Mouse (Mus musculus) stomach, embryonic 14.5 days (tissue): ENCODE results near the gene Egln2. TPM values are rescaled to one million over a fixed set of nuclear protein-coding genes. Genes with fewer than 3 reads are reported as not detected.

Experiments used
- ATAC-seq: fragments of 200-750 bp; cut with Nextera tagmentation; 2 replicates; pipeline ENCODE4 v1.8.0; 2017; ENCODE audit warnings: low read depth, moderate TSS enrichment; ENCODE audit not compliant: insufficient number of reproducible peaks, insufficient read depth, low FRiP score
- H3K27ac ChIP-seq: fragments of 300-500 bp; sonication (generic); 2 replicates; pipeline ENCODE4 v1.5.1; 2014; ENCODE audit warnings: mild to moderate bottlenecking, low read length, moderate library complexity, mixed read lengths
- H3K27me3 ChIP-seq: fragments of 300-500 bp; sonication (generic); 2 replicates; pipeline ENCODE4 v1.6.1; 2014; ENCODE audit warnings: low read length, control low read depth, mixed read lengths; ENCODE audit not compliant: control insufficient read depth, insufficient read depth
- H3K36me3 ChIP-seq: fragments of 300-500 bp; sonication (generic); 2 replicates; pipeline ENCODE4 v1.6.1; 2014; ENCODE audit warnings: mild to moderate bottlenecking, control low read depth, low read length, moderate library complexity, mixed read lengths; ENCODE audit not compliant: control insufficient read depth, insufficient read depth
- H3K4me1 ChIP-seq: fragments of 300-500 bp; sonication (generic); 2 replicates; pipeline ENCODE4 v1.6.1; 2014; ENCODE audit warnings: low read length, control low read depth, mixed read lengths; ENCODE audit not compliant: control insufficient read depth, insufficient read depth
- H3K4me2 ChIP-seq: fragments of 300-500 bp; sonication (generic); replicated peaks from 2 replicates; pipeline ENCODE4 v1.6.1; 2014; ENCODE audit warnings: low read depth, low read length, control low read depth
- H3K4me3 ChIP-seq: fragments of 300-500 bp; sonication (generic); 2 replicates; pipeline ENCODE4 v1.5.1; 2014; ENCODE audit warnings: low read depth, low read length, control low read depth
- H3K9ac ChIP-seq: fragments of 300-500 bp; sonication (generic); replicated peaks from 2 replicates; pipeline ENCODE4 v1.6.1; 2014; ENCODE audit warnings: low read depth, mild to moderate bottlenecking, control low read depth, low read length, moderate library complexity, mixed read lengths
- H3K9me3 ChIP-seq: fragments of 300-500 bp; sonication (generic); 2 replicates; pipeline ENCODE4 v1.6.1; 2016; ENCODE audit warnings: low read depth, low read length, control low read depth; ENCODE audit not compliant: control insufficient read depth
- WGBS: fragments of 180-500 bp; shearing (Covaris S2); extraction: QIAGEN DNeasy Blood & Tissue Kit; methylation state at CpG from one replicate; pipeline ENCODE4 v1.1.7; 2014; 5-methylcytosine and 5-hydroxymethylcytosine counted together
- polyA plus RNA-seq: library from polyadenylated mRNA; unstranded; fragments of >200 nt; fragmentation: Nextera tagmentation; extraction: Ambion mirVana; gene quantifications from 2 replicates; pipeline ENCODE4 v1.2.1, GENCODE M21; 2014

The Egln2 gene
- polyA plus RNA-seq, 1 experiment from 2014 or later: 39.0 TPM

DNA sequence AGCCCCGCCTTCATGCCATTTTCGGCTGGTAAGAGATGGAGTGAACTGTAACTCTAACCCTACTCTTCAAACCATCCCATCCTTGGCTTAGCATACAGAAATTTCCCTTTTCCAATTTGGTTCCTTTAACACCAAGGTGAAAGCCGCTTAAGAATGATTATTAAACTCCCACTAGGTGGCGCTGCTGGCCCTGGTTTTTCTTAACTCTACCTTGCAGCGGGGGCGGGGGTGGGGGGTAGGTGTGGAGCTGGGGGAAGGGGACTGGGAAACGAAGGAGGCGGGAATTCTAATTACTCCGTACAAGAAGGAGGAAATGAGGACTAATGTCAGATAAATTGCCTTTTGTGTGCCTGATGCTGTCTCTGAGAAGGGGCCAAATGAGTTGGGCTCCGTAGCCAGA, 34.0 kb downstream of the Egln2 start:
- H3K9ac ChIP-seq: no peak overlapping the region
- WGBS: 12% methylated on average over 10 of the region's 10 CpGs
- H3K36me3 ChIP-seq: no peaks in the 10 kb centered on the region
- H3K9me3 ChIP-seq: no peaks in the 10 kb centered on the region
- H3K4me1 ChIP-seq: peaks cover 6% of the 10 kb centered on the region
- H3K4me2 ChIP-seq: no peak overlapping the region
- no peak for ATAC-seq
- H3K27me3 ChIP-seq: no peaks in the 10 kb centered on the region
- H3K27ac ChIP-seq: no peak overlapping the region
- H3K4me3 ChIP-seq: no peak overlapping the region

DNA sequence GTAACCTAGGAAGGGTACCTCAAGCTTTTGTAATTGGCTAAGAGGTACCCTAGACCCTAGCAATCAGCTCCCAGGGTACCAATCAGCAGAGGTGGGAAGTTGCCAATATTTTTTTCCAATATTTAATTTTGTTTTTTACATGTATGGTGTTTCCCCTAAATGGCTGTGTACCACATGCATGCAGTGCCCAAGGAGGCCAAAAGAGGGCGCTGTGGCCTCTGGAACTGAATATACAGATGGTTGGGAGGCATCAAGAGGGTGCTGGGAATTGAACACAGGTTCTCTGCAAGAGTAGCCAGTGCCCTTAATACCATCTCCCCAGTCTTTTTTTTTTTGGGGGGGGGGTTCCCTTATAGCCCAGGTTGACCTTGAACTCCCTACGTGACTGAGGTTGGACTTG, 35.2 kb downstream of the Egln2 start:
- Histone ChIP-seq H3K4me1 (peaks cover 6% of the 10 kb centered on the region), H3K4me3 (no peak overlapping the region), H3K27ac (no peak overlapping the region), H3K4me2 (no peak overlapping the region), H3K36me3 (no peaks in the 10 kb centered on the region), H3K27me3 (no peaks in the 10 kb centered on the region), H3K9me3 (no peaks in the 10 kb centered on the region), H3K9ac (no peak overlapping the region)
- 71% methylated on average over 2 of the region's 2 CpGs for WGBS
- no peak for ATAC-seq

DNA sequence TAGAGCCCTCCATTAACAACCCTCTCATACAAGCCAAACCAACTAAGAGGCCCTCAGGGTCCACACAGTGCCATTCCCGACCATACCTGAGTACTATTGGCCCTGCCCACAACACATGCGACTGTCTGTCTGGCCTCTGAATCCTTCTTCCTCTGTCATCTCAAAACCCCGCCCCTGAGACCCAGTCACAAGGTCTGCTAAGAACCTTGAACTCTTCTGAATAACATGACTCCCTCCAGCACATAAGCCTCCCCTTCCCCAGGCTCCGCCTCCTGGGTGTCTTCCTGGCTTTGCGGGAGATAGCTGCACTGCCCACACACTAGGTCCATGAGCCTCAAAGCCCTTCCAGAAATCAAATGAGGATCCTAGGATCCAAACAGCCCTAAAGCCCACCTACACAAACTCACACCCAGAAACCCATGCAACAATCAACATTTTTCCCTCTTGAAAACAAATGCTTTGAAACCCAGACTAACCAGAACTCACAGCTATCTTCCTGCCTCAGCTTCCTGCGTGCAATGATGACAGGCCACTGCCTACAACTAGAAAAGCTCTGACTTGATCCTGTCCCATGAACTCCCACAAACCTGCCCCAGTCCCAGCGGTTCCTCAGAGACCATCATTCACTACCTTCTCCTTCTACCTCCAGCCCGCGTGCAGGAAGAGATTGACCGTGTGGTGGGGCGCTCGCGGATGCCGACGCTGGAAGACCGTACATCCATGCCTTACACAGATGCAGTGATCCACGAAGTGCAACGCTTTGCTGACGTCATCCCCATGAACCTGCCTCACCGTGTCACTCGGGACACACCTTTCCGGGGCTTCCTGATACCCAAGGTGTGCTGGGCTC, 35.9 kb downstream of the Egln2 start:
- peaks cover 6% of the 10 kb centered on the region for H3K4me1 ChIP-seq
- no peaks in the 10 kb centered on the region for H3K36me3 ChIP-seq
- no peak for ATAC-seq
- no peak overlapping the region for H3K4me2 ChIP-seq
- H3K27ac ChIP-seq: no peak overlapping the region
- no peak overlapping the region for H3K9ac ChIP-seq
- no peaks in the 10 kb centered on the region for H3K9me3 ChIP-seq
- 89% methylated on average over 22 of the region's 22 CpGs for WGBS
- H3K4me3 ChIP-seq: no peak overlapping the region
- no peaks in the 10 kb centered on the region for H3K27me3 ChIP-seq

DNA sequence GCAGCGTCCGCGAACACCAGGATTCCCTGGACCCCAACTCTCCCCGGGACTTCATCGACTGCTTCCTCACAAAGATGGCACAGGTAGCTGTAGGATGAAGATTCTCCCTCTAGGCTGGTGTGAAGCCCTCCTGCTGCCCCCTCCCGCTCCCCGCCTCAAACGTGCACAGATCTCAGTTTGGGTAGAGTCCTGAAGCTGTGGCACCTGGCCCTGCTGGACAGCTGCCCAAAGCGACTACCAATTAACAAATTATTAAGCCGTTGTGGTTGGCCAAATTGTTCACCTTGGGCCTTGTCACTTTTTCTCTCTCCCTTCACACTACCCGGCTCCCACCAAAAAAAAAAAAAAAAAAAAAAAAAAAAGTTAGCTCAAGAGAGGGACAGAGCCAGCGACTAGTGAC, 36.8 kb downstream of the Egln2 start:
- H3K4me2 ChIP-seq: no peak overlapping the region
- H3K4me3 ChIP-seq: no peak overlapping the region
- no peak for ATAC-seq
- no peaks in the 10 kb centered on the region for H3K9me3 ChIP-seq
- H3K27ac ChIP-seq: no peak overlapping the region
- no peaks in the 10 kb centered on the region for H3K36me3 ChIP-seq
- H3K27me3 ChIP-seq: no peaks in the 10 kb centered on the region
- H3K9ac ChIP-seq: no peak overlapping the region
- H3K4me1 ChIP-seq: peaks cover 6% of the 10 kb centered on the region
- 86% methylated on average over 12 of the region's 12 CpGs for WGBS

DNA sequence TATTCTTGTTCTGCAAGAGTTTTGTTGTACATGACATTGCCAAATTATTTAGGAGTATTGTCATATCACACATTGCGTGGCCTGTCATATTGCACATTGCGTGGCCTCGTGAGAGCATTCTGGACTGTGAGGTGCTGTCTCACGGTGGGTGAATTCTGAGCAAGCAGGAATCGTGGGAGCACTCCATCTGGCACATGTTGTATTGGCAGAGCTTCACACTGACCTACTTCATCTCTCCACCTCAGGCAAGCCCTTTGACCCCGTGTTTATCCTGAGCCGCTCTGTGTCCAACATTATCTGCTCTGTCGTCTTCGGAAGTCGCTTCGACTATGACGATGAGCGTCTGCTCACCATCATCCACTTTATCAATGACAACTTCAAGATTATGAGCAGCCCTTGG, 37.7 kb downstream of the Egln2 start:
- Histone ChIP-seq H3K4me2 (no peak overlapping the region), H3K27ac (no peak overlapping the region), H3K27me3 (no peaks in the 10 kb centered on the region), H3K4me1 (peaks cover 6% of the 10 kb centered on the region), H3K36me3 (no peaks in the 10 kb centered on the region), H3K9me3 (no peaks in the 10 kb centered on the region), H3K9ac (no peak overlapping the region), H3K4me3 (no peak overlapping the region)
- 58% methylated on average over 13 of the region's 13 CpGs for WGBS
- no peak for ATAC-seq

DNA sequence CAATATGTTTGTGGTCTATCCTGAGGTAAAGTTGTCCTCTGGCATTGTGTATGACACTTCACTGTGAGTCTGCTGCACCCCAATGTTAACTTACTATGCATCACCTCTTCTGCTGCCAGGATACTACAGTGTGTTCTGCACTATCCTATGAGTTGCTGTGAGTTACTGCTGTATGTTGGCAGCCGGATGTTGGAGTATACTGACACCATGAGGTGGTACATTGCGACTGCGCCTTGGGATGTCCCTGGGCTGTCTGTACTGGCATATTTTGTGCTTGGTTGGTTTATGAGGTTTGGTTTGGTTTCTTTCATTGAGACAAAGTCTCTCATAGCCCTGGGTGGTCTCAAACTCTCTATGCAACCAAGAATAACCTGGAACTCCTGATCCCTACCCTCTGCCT, 38.4 kb downstream of the Egln2 start:
- peak; percentile 54; the same call in 1 of the 2 replicates for ATAC-seq
- Histone ChIP-seq H3K4me1 (peaks cover 5% of the 10 kb centered on the region), H3K36me3 (no peaks in the 10 kb centered on the region), H3K9me3 (no peaks in the 10 kb centered on the region), H3K9ac (no peak overlapping the region), H3K4me3 (no peak overlapping the region), H3K27me3 (no peaks in the 10 kb centered on the region), H3K4me2 (no peak overlapping the region), H3K27ac (no peak overlapping the region)
- WGBS: 45% methylated on average over 3 of the region's 3 CpGs

DNA sequence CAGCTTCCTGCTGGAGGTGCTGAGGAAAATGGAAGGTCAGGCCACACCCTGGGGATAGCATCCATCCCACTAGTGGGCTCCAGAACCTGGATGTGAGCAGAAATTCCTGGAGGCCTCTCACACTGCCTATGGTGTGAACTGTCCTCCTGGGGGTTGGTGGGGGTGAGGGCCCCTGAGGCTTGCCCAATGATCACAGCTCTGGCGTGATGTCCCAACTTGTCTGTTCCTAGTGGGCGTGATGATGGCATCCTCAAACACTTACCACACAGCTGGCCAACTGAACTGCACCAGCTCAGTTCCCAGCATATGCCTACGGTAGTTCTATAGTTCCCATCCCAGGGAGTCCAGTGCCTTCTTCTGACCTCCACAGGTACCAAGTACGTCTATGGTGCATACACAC, 41.6 kb downstream of the Egln2 start:
- no peak for ATAC-seq
- H3K27ac ChIP-seq: no peak overlapping the region
- H3K4me3 ChIP-seq: no peak overlapping the region
- H3K27me3 ChIP-seq: no peaks in the 10 kb centered on the region
- H3K9me3 ChIP-seq: no peaks in the 10 kb centered on the region
- H3K36me3 ChIP-seq: no peaks in the 10 kb centered on the region
- no peak overlapping the region for H3K9ac ChIP-seq
- H3K4me1 ChIP-seq: no peaks in the 10 kb centered on the region
- no peak overlapping the region for H3K4me2 ChIP-seq
- WGBS: 83% methylated on average over 4 of the region's 4 CpGs

DNA sequence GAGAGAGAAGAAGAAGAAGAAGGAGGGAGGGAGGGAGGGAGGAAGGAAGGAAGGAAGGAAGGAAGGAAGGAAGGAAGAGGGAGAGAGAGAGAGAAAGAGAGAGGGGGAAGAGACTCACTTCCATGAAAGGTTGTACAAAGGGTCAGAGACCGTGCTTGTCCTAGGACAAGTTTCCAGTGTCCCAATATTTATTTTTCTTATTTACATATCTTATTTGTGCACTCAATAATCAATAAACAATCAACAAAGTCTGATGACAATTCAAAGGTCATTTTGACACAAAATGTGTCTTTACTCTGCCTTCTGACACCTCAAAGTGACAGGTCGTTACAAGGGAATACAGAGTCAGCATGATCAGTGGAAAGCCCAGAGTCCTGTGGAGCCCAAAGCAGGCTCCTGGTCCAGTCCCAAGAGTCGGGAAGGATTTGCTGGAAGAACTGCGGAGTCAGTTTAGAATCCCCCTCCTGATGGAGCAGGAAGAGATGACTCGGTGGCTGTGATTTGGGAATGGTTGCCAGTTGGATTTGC, 42.2 kb downstream of the Egln2 start:
- 66% methylated on average over 5 of the region's 5 CpGs for WGBS
- Histone ChIP-seq H3K9me3 (no peaks in the 10 kb centered on the region), H3K27ac (no peak overlapping the region), H3K27me3 (no peaks in the 10 kb centered on the region), H3K4me3 (no peak overlapping the region), H3K9ac (no peak overlapping the region), H3K36me3 (no peaks in the 10 kb centered on the region), H3K4me1 (no peaks in the 10 kb centered on the region), H3K4me2 (no peak overlapping the region)
- no peak for ATAC-seq

GRCm38 (mm10) chr7:27119676-27120075, 46.9 kb downstream of the Egln2 start, which contains the start of gene Cyp2f2:
TSS of gene Cyp2f2 (plus strand) at chr7:27119909.
- H3K4me2 ChIP-seq: no peak within 1 kb of the TSS
- no peaks in the 10 kb centered on the region for H3K9me3 ChIP-seq
- ATAC-seq: no peak
- H3K36me3 ChIP-seq: no peaks in the 10 kb centered on the region
- no peak within 1 kb of the TSS for H3K9ac ChIP-seq
- no peaks in the 10 kb centered on the region for H3K4me1 ChIP-seq
- no peaks in the 10 kb centered on the region for H3K27me3 ChIP-seq
- H3K27ac ChIP-seq: no peak within 1 kb of the TSS
- no peak within 1 kb of the TSS for H3K4me3 ChIP-seq
